Mouse (Mus musculus) lung, postnatal 0 days (tissue): ENCODE results near the gene Akap7. TPM values are rescaled to one million over a fixed set of nuclear protein-coding genes. Genes with fewer than 3 reads are reported as not detected.

Source experiments
- ATAC-seq: fragments of 200-750 bp; cut with Nextera tagmentation; 2 replicates; pipeline ENCODE4 v1.8.0; 2017; ENCODE audit warnings: moderate library complexity
- DNase-seq: peaks from one replicate; pipeline ENCODE4 v3.0.0-alpha.2; 2016; ENCODE audit warnings: low spot score
- H3K27ac ChIP-seq: fragments of 300-500 bp; sonication (generic); 2 replicates; pipeline ENCODE4 v1.5.1; 2014; ENCODE audit warnings: antibody characterized with exemption, mild to moderate bottlenecking, low read length, mixed read lengths
- H3K27me3 ChIP-seq: fragments of 300-500 bp; sonication (generic); replicated peaks from 2 replicates; pipeline ENCODE4 v1.6.1; 2014; ENCODE audit warnings: low read length, mixed read lengths; ENCODE audit not compliant: insufficient read depth
- H3K36me3 ChIP-seq: fragments of 300-500 bp; sonication (generic); 2 replicates; pipeline ENCODE4 v1.6.1; 2014; ENCODE audit warnings: low read length, mixed read lengths; ENCODE audit not compliant: insufficient read depth
- H3K4me1 ChIP-seq: fragments of 300-500 bp; sonication (generic); 2 replicates; pipeline ENCODE4 v1.6.1; 2014; ENCODE audit warnings: antibody characterized with exemption, low read depth, low read length, mixed read lengths; ENCODE audit not compliant: insufficient read depth
- H3K4me2 ChIP-seq: fragments of 300-500 bp; sonication (generic); replicated peaks from 2 replicates; pipeline ENCODE4 v1.6.1; 2014; ENCODE audit warnings: low read depth, mild to moderate bottlenecking, low read length, moderate library complexity, mixed read lengths
- H3K4me3 ChIP-seq: fragments of 300-500 bp; sonication (generic); 2 replicates; pipeline ENCODE4 v1.5.1; 2014; ENCODE audit warnings: low read depth, low read length
- H3K9ac ChIP-seq: fragments of 300-500 bp; sonication (generic); replicated peaks from 2 replicates; pipeline ENCODE4 v1.6.1; 2014; ENCODE audit warnings: low read depth, mild to moderate bottlenecking
- H3K9me3 ChIP-seq: fragments of 300-500 bp; sonication (generic); 2 replicates; pipeline ENCODE4 v1.6.1; 2016; ENCODE audit warnings: low read length, mixed read lengths
- CTCF ChIP-seq: IDR thresholded peaks from 2 replicates; pipeline ENCODE4 v1.5.1; 2016; ENCODE audit warnings: antibody characterized with exemption, mild to moderate bottlenecking
- EP300 ChIP-seq: IDR thresholded peaks from 2 replicates; pipeline ENCODE4 v1.6.1; 2016; ENCODE audit warnings: antibody characterized with exemption, mild to moderate bottlenecking, control low read depth
- WGBS: fragments of 180-500 bp; shearing (Covaris S2); extraction: QIAGEN DNeasy Blood & Tissue Kit; methylation state at CpG from one replicate; pipeline ENCODE4 v1.1.7; 2014; 5-methylcytosine and 5-hydroxymethylcytosine counted together
- polyA plus RNA-seq: library from polyadenylated mRNA; unstranded; fragments of >200 nt; fragmentation: Nextera tagmentation; extraction: Ambion mirVana; gene quantifications from 2 replicates; pipeline ENCODE4 v1.2.1, GENCODE M21; 2015

The Akap7 gene
- polyA plus RNA-seq, 1 experiment from 2014 or later = 46.3 TPM

DNA sequence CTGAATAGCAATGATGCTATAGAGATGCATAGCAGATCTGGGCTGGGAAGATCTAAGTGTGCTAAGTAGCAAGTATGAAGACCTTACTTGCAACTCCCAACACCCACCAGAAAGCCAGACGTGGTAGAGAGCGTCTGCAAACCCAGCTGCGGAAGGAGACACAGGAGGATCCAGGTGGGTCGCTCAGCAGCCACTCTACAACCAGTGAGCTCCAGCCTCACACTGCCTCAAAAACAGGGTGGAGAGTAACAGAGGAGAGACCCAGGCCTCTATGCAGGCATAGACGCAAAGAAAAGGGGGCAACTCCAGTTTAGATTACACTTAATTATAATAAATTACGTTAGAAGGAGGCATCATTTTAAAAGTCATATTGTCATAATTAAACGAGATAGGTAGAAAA lies 88.9 kb downstream of the Akap7 start:
- H3K4me1 ChIP-seq = no peaks in the 10 kb centered on the region
- no peak overlapping the region for H3K27ac ChIP-seq
- no peaks in the 10 kb centered on the region for H3K27me3 ChIP-seq
- no peak overlapping the region for H3K9ac ChIP-seq
- H3K4me3 ChIP-seq = no peak overlapping the region
- H3K9me3 ChIP-seq = no peaks in the 10 kb centered on the region
- WGBS = 72% methylated on average over 7 of the region's 7 CpGs
- ATAC-seq = no peak
- H3K4me2 ChIP-seq = no peak overlapping the region
- DNase-seq = no peak
- H3K36me3 ChIP-seq = no peaks in the 10 kb centered on the region
- TF ChIP-seq CTCF (no peak), EP300 (no peak)

GRCm38 (mm10) chr10:25215977-25216376 lies 91.7 kb downstream of the Akap7 start:
- Histone ChIP-seq H3K36me3 (no peaks in the 10 kb centered on the region), H3K9ac (no peak overlapping the region), H3K4me2 (no peak overlapping the region), H3K4me3 (no peak overlapping the region), H3K27me3 (no peaks in the 10 kb centered on the region), H3K27ac (no peak overlapping the region), H3K4me1 (no peaks in the 10 kb centered on the region), H3K9me3 (no peaks in the 10 kb centered on the region)
- no peak for TF ChIP-seq EP300
- TF ChIP-seq CTCF = no peak
- DNase-seq (no peak), ATAC-seq (no peak)
- 85% methylated on average over 3 of the region's 3 CpGs for WGBS

- no peak overlapping the region for H3K9ac ChIP-seq
Observed at GRCm38 (mm10) chr10:25213716-25214115, 94.0 kb downstream of the Akap7 start.

GRCm38 (mm10) chr10:25208619-25209018 lies 99.1 kb downstream of the Akap7 start:
- Histone ChIP-seq H3K4me3 (no peak overlapping the region), H3K36me3 (no peaks in the 10 kb centered on the region), H3K9ac (no peak overlapping the region), H3K9me3 (no peaks in the 10 kb centered on the region), H3K4me2 (no peak overlapping the region), H3K27me3 (no peaks in the 10 kb centered on the region), H3K27ac (no peak overlapping the region), H3K4me1 (no peaks in the 10 kb centered on the region)
- TF ChIP-seq CTCF (no peak), EP300 (no peak)
- ATAC-seq (no peak), DNase-seq (no peak)
- 61% methylated on average over 7 of the region's 7 CpGs for WGBS

More at GRCm38 (mm10) chr10:25213716-25214115, 94.0 kb downstream of the Akap7 start:
- no peaks in the 10 kb centered on the region for H3K4me1 ChIP-seq
- H3K9me3 ChIP-seq = no peaks in the 10 kb centered on the region
- H3K4me3 ChIP-seq = no peak overlapping the region
- H3K27ac ChIP-seq = no peak overlapping the region
- H3K36me3 ChIP-seq = no peaks in the 10 kb centered on the region
- DNase-seq (peak; percentile 64), ATAC-seq (peak; percentile 33)
- H3K4me2 ChIP-seq = 0 out of 2 replicates have a peak overlapping the region, but pooled peaks have one; percentile 14
- WGBS = 35% methylated on average over 4 of the region's 4 CpGs
- no peaks in the 10 kb centered on the region for H3K27me3 ChIP-seq
- TF ChIP-seq EP300 (peak; percentile 48; the same call in 1 of the 2 replicates), CTCF (no peak)

GRCm38 (mm10) chr10:25207866-25208265 lies 99.8 kb downstream of the Akap7 start:
- H3K27ac ChIP-seq = no peak overlapping the region
- H3K4me1 ChIP-seq = no peaks in the 10 kb centered on the region
- ATAC-seq (no peak), DNase-seq (peak; percentile 11)
- H3K9ac ChIP-seq = no peak overlapping the region
- TF ChIP-seq CTCF = peak; percentile 53
- TF ChIP-seq EP300 = no peak
- no peak overlapping the region for H3K4me2 ChIP-seq
- H3K36me3 ChIP-seq = no peaks in the 10 kb centered on the region
- WGBS = 54% methylated on average over 6 of the region's 6 CpGs
- H3K9me3 ChIP-seq = no peaks in the 10 kb centered on the region
- no peaks in the 10 kb centered on the region for H3K27me3 ChIP-seq
- no peak overlapping the region for H3K4me3 ChIP-seq

- DNase-seq (no peak), ATAC-seq (no peak)
- Histone ChIP-seq H3K4me2 (peak overlapping the region; percentile 81), H3K9me3 (no peaks in the 10 kb centered on the region), H3K4me1 (no peaks in the 10 kb centered on the region), H3K9ac (no peak overlapping the region; the same call in 1 of the 2 replicates), H3K36me3 (no peaks in the 10 kb centered on the region), H3K27ac (no peak overlapping the region), H3K27me3 (no peaks in the 10 kb centered on the region), H3K4me3 (peak overlapping the region; percentile 49)
- TF ChIP-seq CTCF (no peak), EP300 (no peak)
- WGBS = 68% methylated on average over 7 of the region's 7 CpGs
Observed at GRCm38 (mm10) chr10:25200691-25201090, 107.0 kb downstream of the Akap7 start.
